Mouse (Mus musculus) thymus, adult 2 months (tissue): Measurements from ENCODE around the gene Prkd1. TPM values are rescaled to one million over a fixed set of nuclear protein-coding genes. Genes with fewer than 3 reads are reported as not detected.

Experiments
- DNase-seq: peaks from one replicate; pipeline ENCODE4 v3.0.0; 2021
- H3K27ac ChIP-seq: fragments of 200-500 bp; 2 replicates; pipeline ENCODE4 v1.5.1; 2012; ENCODE audit warnings: low read length, control low read depth; ENCODE audit not compliant: control insufficient read depth, insufficient read depth
- H3K27me3 ChIP-seq: fragments of 200-500 bp; 2 replicates; pipeline ENCODE4 v1.6.1; 2012; ENCODE audit warnings: mild to moderate bottlenecking, low read length, moderate library complexity, mixed read lengths; ENCODE audit not compliant: control insufficient read depth, insufficient read depth
- H3K36me3 ChIP-seq: fragments of 200-500 bp; 2 replicates; pipeline ENCODE4 v1.6.1; 2012; ENCODE audit warnings: mild to moderate bottlenecking, low read length, moderate library complexity; ENCODE audit not compliant: control insufficient read depth, insufficient read depth
- H3K4me1 ChIP-seq: fragments of 200-500 bp; replicated peaks from 2 replicates; pipeline ENCODE4 v1.6.1; 2012; ENCODE audit warnings: low read length; ENCODE audit not compliant: control insufficient read depth, insufficient read depth
- H3K4me3 ChIP-seq: fragments of 200-500 bp; 2 replicates; pipeline ENCODE4 v1.5.1; 2012; ENCODE audit warnings: mild to moderate bottlenecking, low read length, control low read depth, moderate library complexity; ENCODE audit not compliant: control insufficient read depth, insufficient read depth
- CTCF ChIP-seq: fragments of 200-500 bp; IDR thresholded peaks from 2 replicates; pipeline ENCODE4 v1.5.1; 2012; ENCODE audit warnings: mild to moderate bottlenecking, control low read depth, low read length, moderate library complexity, borderline replicate concordance; ENCODE audit not compliant: control insufficient read depth, poor library complexity, insufficient read depth; ENCODE audit errors: extremely low read depth
- POLR2A ChIP-seq: fragments of 200-500 bp; IDR thresholded peaks from 2 replicates; pipeline ENCODE4 v1.6.1; 2012; ENCODE audit warnings: mild to moderate bottlenecking, low read length, control low read depth, moderate library complexity; ENCODE audit not compliant: control insufficient read depth, poor library complexity, insufficient read depth; ENCODE audit errors: extremely low read depth
- WGBS: fragments of 180-500 bp; shearing (Covaris S2); methylation state at CpG from one replicate; pipeline ENCODE4 v1.1.7; 2018; 5-methylcytosine and 5-hydroxymethylcytosine counted together
- polyA plus RNA-seq: library from polyadenylated mRNA; depleted of rRNA; stranded (reverse); fragments of >200 nt; gene quantifications from 2 replicates; pipeline ENCODE4 v1.2.3, GENCODE M21; 2012

The Prkd1 gene
- polyA plus RNA-seq, 1 experiment = 1.0 TPM

GRCm38 (mm10) chr12:50565198-50565597 lies 83.7 kb downstream of the Prkd1 start:
- WGBS = 96% methylated on average over 1 of the region's 1 CpGs

GRCm38 (mm10) chr12:50560536-50560935 lies 88.4 kb downstream of the Prkd1 start:
- no peak overlapping the region for H3K4me3 ChIP-seq
- no peak for DNase-seq
- H3K27me3 ChIP-seq = no peaks in the 10 kb centered on the region
- TF ChIP-seq POLR2A (no peak), CTCF (no peak)
- no peaks in the 10 kb centered on the region for H3K4me1 ChIP-seq
- no peak overlapping the region for H3K27ac ChIP-seq
- whole genome bisulfite sequencing = 70% methylated on average over 1 of the region's 1 CpGs
- H3K36me3 ChIP-seq = no peaks in the 10 kb centered on the region

More at GRCm38 (mm10) chr12:50565198-50565597, 83.7 kb downstream of the Prkd1 start:
- no peak for DNase-seq
- Histone ChIP-seq H3K4me1 (no peaks in the 10 kb centered on the region), H3K27ac (no peak overlapping the region), H3K27me3 (no peaks in the 10 kb centered on the region), H3K4me3 (no peak overlapping the region), H3K36me3 (no peaks in the 10 kb centered on the region)
- no peak for TF ChIP-seq CTCF
- no peak for TF ChIP-seq POLR2A

GRCm38 (mm10) chr12:50558231-50558630 lies 90.7 kb downstream of the Prkd1 start:
- Histone ChIP-seq H3K4me3 (no peak overlapping the region), H3K27ac (no peak overlapping the region), H3K27me3 (no peaks in the 10 kb centered on the region), H3K4me1 (no peaks in the 10 kb centered on the region), H3K36me3 (no peaks in the 10 kb centered on the region)
- no peak for DNase-seq
- 62% methylated on average over 4 of the region's 4 CpGs for WGBS
- no peak for TF ChIP-seq CTCF
- TF ChIP-seq POLR2A = no peak

- Histone ChIP-seq H3K27me3 (no peaks in the 10 kb centered on the region), H3K27ac (no peak overlapping the region), H3K36me3 (no peaks in the 10 kb centered on the region), H3K4me1 (no peaks in the 10 kb centered on the region), H3K4me3 (no peak overlapping the region)
- DNase-seq = no peak
- no peak for TF ChIP-seq POLR2A
- no peak for TF ChIP-seq CTCF
- 75% methylated on average over 3 of the region's 3 CpGs for WGBS
These were observed 94.7 kb downstream of the Prkd1 start for GRCm38 (mm10) chr12:50554214-50554613.

DNA sequence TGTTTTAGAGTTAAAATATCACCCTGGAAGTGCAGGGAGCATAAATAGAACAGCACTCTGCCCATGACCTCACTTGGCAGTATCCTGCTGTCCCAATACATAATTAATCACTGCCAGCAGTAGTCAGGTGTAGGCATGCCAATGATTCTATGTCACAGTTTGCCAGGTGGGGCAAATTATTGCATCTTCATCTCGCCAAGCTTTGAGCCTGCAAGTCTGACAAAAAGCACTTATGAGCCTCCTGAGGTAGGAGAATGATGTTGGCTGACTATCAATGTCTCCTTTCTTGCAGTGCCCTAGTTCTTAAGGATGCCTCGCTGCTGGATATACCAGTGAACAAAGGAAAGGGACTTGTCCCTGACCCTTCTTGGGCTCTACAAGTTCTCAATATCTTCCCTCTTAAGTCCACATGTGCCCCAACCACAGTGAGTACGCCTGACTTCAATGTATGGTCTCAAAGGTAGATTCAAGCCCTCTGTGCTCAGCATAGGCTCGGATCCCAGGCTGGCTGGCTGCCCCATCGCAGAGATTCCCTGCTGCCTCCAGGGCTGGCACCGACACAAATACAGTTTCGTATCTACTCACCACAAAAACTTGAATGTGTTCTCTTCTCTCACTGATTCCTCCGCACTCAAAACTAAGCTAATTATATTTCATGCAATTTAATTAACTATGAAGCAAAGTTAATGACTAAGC lies 98.9 kb downstream of the Prkd1 start:
- H3K27ac ChIP-seq = no peak overlapping the region

GRCm38 (mm10) chr12:50546394-50546793 lies 102.5 kb downstream of the Prkd1 start:
- Histone ChIP-seq H3K36me3 (no peaks in the 10 kb centered on the region), H3K27ac (no peak overlapping the region), H3K4me1 (no peaks in the 10 kb centered on the region), H3K27me3 (no peaks in the 10 kb centered on the region), H3K4me3 (no peak overlapping the region)
- TF ChIP-seq POLR2A (no peak), CTCF (no peak)
- no peak for DNase-seq
- 95% methylated on average over 5 of the region's 5 CpGs for WGBS

More for the DNA sequence above, 98.9 kb downstream of the Prkd1 start:
- no peaks in the 10 kb centered on the region for H3K27me3 ChIP-seq
- TF ChIP-seq CTCF = no peak
- no peak for TF ChIP-seq POLR2A
- H3K4me3 ChIP-seq = no peak overlapping the region
- DNase-seq = no peak
- H3K4me1 ChIP-seq = no peaks in the 10 kb centered on the region
- no peaks in the 10 kb centered on the region for H3K36me3 ChIP-seq
- 89% methylated on average over 8 of the region's 8 CpGs for WGBS

- no peak for DNase-seq
- no peak overlapping the region for H3K27ac ChIP-seq
These were observed 103.3 kb downstream of the Prkd1 start for GRCm38 (mm10) chr12:50545610-50545919.

More at GRCm38 (mm10) chr12:50545610-50545919, 103.3 kb downstream of the Prkd1 start:
- TF ChIP-seq CTCF (no peak), POLR2A (no peak)
- Histone ChIP-seq H3K27me3 (no peaks in the 10 kb centered on the region), H3K4me1 (no peaks in the 10 kb centered on the region), H3K36me3 (no peaks in the 10 kb centered on the region), H3K4me3 (no peak overlapping the region)
- 88% methylated on average over 5 of the region's 5 CpGs for WGBS
